Mouse (Mus musculus) gastrocnemius, postnatal 14 days (tissue): Measurements from ENCODE around the gene Trim38. TPM values are rescaled to one million over a fixed set of nuclear protein-coding genes. Genes with fewer than 3 reads are reported as not detected.
"Not testable (repeated sequence)": the region's sequence is repeated elsewhere in the genome, so short reads cannot be mapped to it uniquely, and the experiment has no call there.

Experiments
- DNase-seq: peaks from one replicate; pipeline ENCODE4 v3.0.0; 2021; ENCODE audit warnings: mixed read lengths
- intact Hi-C: fragments of 180-260 bp; cut with DNase I; formaldehyde crosslinking; loops from one replicate; pipeline ENCODE4 v1.15.1; 2025; ENCODE audit warnings: low total_unique reads
- total RNA-seq, 2 experiments: library from RNA; stranded (reverse); gene quantifications; 2 replicates each; pipeline ENCODE4 v1.2.3; 2021

The Trim38 gene
- total RNA-seq, 2 experiments from 2014 or later: not detected

GRCm38 (mm10) chr13:23745381-23746161 lies 24.1 kb upstream of the Trim38 start, which contains the start of gene Hist1h3c:
Gene Hist1h3c (minus strand): TSS chr13:23745602.
- DNase-seq: peak; percentile 71
- intact Hi-C loops: no loop called here

- intact Hi-C loops: not testable (repeated sequence)
Observed at GRCm38 (mm10) chr13:23746201-23747080, 23.3 kb upstream of the Trim38 start, which contains the start of gene Hist1h2bb. Gene Hist1h2bb (plus strand): TSS chr13:23746734.

GRCm38 (mm10) chr13:23747081-23747891 lies 22.4 kb upstream of the Trim38 start:
- DNase-seq: no peak
- intact Hi-C loops: no loop called here

More at GRCm38 (mm10) chr13:23746201-23747080, 23.3 kb upstream of the Trim38 start, which contains the start of gene Hist1h2bb:
- DNase-seq: peak; percentile 52

- DNase-seq: no peak
- intact Hi-C loops: no loop called here
Observed at GRCm38 (mm10) chr13:23747892-23748288, 21.8 kb upstream of the Trim38 start.

- no peak for DNase-seq
- intact Hi-C loops: no loop called here
Observed at GRCm38 (mm10) chr13:23749563-23750121, 20.1 kb upstream of the Trim38 start.

GRCm38 (mm10) chr13:23750839-23751477 lies 18.8 kb upstream of the Trim38 start, which contains the start of gene Hist1h2ab:
Gene Hist1h2ab (plus strand): TSS chr13:23751126.
- DNase-seq, intact Hi-C loops: not testable (repeated sequence)

GRCm38 (mm10) chr13:23751478-23751956 lies 18.2 kb upstream of the Trim38 start:
- no peak for DNase-seq
- intact Hi-C loops: no loop called here

GRCm38 (mm10) chr13:23752067-23752741 lies 17.5 kb upstream of the Trim38 start, which contains the start of gene Hist1h3b:
Gene Hist1h3b (plus strand): TSS chr13:23752267.
- peak; percentile 79 for DNase-seq
- intact Hi-C loops: not testable (repeated sequence)

GRCm38 (mm10) chr13:23752742-23753172 lies 17.0 kb upstream of the Trim38 start:
- no peak for DNase-seq
- intact Hi-C loops: no loop called here

- DNase-seq: no peak
- intact Hi-C loops: no loop called here
Observed at GRCm38 (mm10) chr13:23753314-23754078, 16.2 kb upstream of the Trim38 start.

GRCm38 (mm10) chr13:23755000-23755399 lies 14.7 kb upstream of the Trim38 start:
- intact Hi-C loops: no loop called here
- no peak for DNase-seq

GRCm38 (mm10) chr13:23756790-23757189 lies 12.9 kb upstream of the Trim38 start, which contains the start of gene Hist1h4b:
Gene Hist1h4b (plus strand): TSS chr13:23757013.
- intact Hi-C loops: no loop called here
- DNase-seq: peak; percentile 63

GRCm38 (mm10) chr13:23757211-23757773 lies 12.4 kb upstream of the Trim38 start:
- intact Hi-C loops: no loop called here
- no peak for DNase-seq

GRCm38 (mm10) chr13:23757921-23758320 lies 11.8 kb upstream of the Trim38 start:
- DNase-seq: no peak
- intact Hi-C loops: no loop called here

GRCm38 (mm10) chr13:23759251-23759771 lies 10.4 kb upstream of the Trim38 start:
- intact Hi-C loops: no loop called here
- DNase-seq: no peak

- intact Hi-C loops: no loop called here
- DNase-seq: no peak
Observed at GRCm38 (mm10) chr13:23759916-23760239, 9.8 kb upstream of the Trim38 start.
